Mouse (Mus musculus): Measurements from ENCODE around the gene Fgf3.
"Not testable (repeated sequence)": the region's sequence is repeated elsewhere in the genome, so short reads cannot be mapped to it uniquely, and the experiment has no call there.

The Fgf3 gene

GRCm38 (mm10) chr7:144857826-144858342 is 20.0 kb downstream of the Fgf3 start:
- no peak for DNase-seq (ENCODE audit: low spot score)

- DNase-seq (ENCODE audit: low spot score), result no peak
Measured at GRCm38 (mm10) chr7:144858702-144859101, 20.8 kb downstream of the Fgf3 start.

GRCm38 (mm10) chr7:144861056-144861768 is 23.3 kb downstream of the Fgf3 start:
- no peak for DNase-seq (ENCODE audit: low spot score)

- DNase-seq (ENCODE audit: low spot score), result no peak
Measured at GRCm38 (mm10) chr7:144861769-144862070, 23.8 kb downstream of the Fgf3 start.

- DNase-seq (ENCODE audit: low spot score), result no peak
Measured at GRCm38 (mm10) chr7:144862126-144862525, 24.2 kb downstream of the Fgf3 start.

- DNase-seq (ENCODE audit: low spot score), result no peak
Measured at GRCm38 (mm10) chr7:144862712-144863111, 24.8 kb downstream of the Fgf3 start.

- no peak for DNase-seq (ENCODE audit: low spot score)
Measured at GRCm38 (mm10) chr7:144863196-144863595, 25.3 kb downstream of the Fgf3 start.

GRCm38 (mm10) chr7:144864160-144864670 is 26.3 kb downstream of the Fgf3 start:
- no peak for DNase-seq (ENCODE audit: low spot score)

- DNase-seq (ENCODE audit: low spot score), result no peak
Measured at GRCm38 (mm10) chr7:144867161-144867560, 29.3 kb downstream of the Fgf3 start.

- no peak for DNase-seq (ENCODE audit: low spot score)
Measured at GRCm38 (mm10) chr7:144867602-144868001, 29.7 kb downstream of the Fgf3 start.

GRCm38 (mm10) chr7:144872420-144872819 is 34.5 kb downstream of the Fgf3 start:
- no peak for DNase-seq (ENCODE audit: low spot score)

GRCm38 (mm10) chr7:144873160-144873559 is 35.3 kb downstream of the Fgf3 start:
- no peak for DNase-seq (ENCODE audit: low spot score)

- DNase-seq (ENCODE audit: low spot score), result no peak
Measured at GRCm38 (mm10) chr7:144874226-144874625, 36.3 kb downstream of the Fgf3 start.

GRCm38 (mm10) chr7:144878401-144878800 is 40.5 kb downstream of the Fgf3 start:
- no peak for DNase-seq (ENCODE audit: low spot score)

- DNase-seq (ENCODE audit: low spot score), result no peak
Measured at GRCm38 (mm10) chr7:144883106-144883505, 45.2 kb downstream of the Fgf3 start.

GRCm38 (mm10) chr7:144887672-144888071 is 49.8 kb downstream of the Fgf3 start:
- DNase-seq (ENCODE audit: low spot score), result no peak

- peak; percentile 56 for DNase-seq (ENCODE audit: low spot score)
Measured at GRCm38 (mm10) chr7:144888564-144889299, 50.8 kb downstream of the Fgf3 start.

- DNase-seq (ENCODE audit: low spot score), result not testable (repeated sequence)
Measured at GRCm38 (mm10) chr7:144890661-144891060, 52.8 kb downstream of the Fgf3 start.

GRCm38 (mm10) chr7:144891863-144892262 is 54.0 kb downstream of the Fgf3 start:
- DNase-seq (ENCODE audit: low spot score), result no peak

- no peak for DNase-seq (ENCODE audit: low spot score)
Measured at GRCm38 (mm10) chr7:144892322-144892721, 54.4 kb downstream of the Fgf3 start.

All from testis, postnatal 10 days (tissue).